Mouse (Mus musculus) right cerebral cortex, postnatal 4 days (tissue): ENCODE data around the gene Shank2.

ENCODE experiments used
- DNase-seq: peaks from one replicate; pipeline ENCODE4 v3.0.0-alpha.2; 2022

Gene Shank2

DNA sequence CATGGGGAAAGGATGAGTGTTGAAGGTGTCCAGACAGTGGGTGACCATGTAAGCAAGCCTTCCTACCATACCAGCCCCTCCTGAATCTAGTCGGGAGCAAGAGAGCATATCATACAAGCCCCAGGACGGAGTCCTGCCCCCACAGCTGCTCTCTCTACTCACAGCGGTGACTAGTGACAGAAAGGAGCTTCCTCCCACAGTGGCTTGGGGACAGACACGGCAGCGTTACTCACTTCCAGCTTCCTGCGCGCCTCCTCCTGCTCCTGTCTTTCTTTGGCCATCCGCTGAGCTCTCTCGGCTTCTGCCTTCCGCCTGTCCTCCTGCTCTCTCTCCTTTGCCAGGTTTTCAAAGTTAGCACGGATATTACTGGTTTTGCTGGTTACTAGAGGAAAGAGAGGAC, 439.7 kb downstream of the Shank2 start:
- DNase-seq, result no peak

- DNase-seq, result no peak
Measured at GRCm38 (mm10) chr7:144441976-144442375, 440.2 kb downstream of the Shank2 start.

GRCm38 (mm10) chr7:144444788-144445187, 443.1 kb downstream of the Shank2 start:
- DNase-seq, result no peak

GRCm38 (mm10) chr7:144447146-144447545, 445.4 kb downstream of the Shank2 start:
- DNase-seq, result no peak

GRCm38 (mm10) chr7:144448186-144448585, 446.5 kb downstream of the Shank2 start:
- no peak for DNase-seq

DNA sequence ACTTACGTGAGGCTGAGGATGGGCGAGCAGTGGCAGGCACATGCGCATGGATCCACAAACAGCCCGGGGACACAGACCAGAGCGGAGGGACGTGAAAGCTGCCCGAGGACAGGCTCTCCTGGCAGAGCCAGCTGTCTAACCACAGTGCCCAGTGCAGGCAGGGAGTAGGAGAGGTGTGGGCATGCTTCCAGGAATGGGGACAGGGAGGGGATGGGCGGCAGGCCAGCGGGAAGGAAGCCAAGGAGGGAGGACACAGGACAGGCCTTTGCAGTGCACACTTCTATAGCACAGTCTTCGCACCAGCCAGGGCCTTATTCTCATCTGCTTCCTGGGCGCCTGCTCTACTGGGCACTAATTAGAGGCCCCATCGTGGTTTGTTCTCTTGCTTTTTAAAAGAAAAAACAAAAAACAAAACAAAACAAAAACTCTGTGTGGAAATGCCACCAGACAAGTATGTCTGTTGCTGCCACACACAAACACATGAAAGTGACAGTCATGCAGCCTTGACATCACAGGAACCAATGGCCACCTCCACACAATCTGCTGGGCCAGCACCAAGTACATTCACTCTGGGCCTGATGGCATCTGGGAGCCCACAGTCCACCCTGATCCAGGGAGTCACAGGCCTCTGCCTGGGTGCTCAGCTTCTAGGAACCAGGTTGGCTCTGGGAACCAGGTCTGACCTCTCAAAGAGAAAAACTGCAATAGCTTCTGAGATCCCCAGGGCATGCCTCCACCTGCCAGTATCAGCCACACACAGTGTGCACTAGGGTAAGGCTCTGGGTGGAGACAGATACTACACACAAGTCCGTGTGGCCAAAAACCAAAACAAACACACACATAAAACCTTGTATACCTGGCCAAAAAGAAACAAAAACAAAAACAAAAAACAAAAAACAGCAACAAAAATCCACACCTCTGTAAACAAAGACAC, 448.2 kb downstream of the Shank2 start:
- DNase-seq, result peak; percentile 89

DNA sequence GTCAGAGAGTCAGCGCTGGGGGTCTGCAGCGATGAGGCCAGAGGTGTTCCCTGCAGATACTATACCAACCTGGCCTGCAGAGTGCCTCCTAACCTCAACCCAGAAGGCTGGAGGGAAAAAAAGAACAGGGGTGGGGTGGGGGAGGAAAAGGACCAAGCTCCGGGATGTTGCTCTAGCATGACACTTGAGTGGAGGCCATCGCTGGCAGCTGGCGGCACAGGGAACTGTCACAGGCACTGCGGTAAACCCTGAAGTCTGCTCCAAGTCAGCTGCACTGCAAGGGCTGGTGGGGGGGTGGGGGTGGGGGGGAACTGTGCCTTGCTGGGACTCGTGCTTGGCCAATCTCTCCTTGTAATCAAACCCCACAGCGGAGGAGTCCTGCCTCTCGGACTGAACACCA, 448.9 kb downstream of the Shank2 start:
- DNase-seq, result no peak

DNA sequence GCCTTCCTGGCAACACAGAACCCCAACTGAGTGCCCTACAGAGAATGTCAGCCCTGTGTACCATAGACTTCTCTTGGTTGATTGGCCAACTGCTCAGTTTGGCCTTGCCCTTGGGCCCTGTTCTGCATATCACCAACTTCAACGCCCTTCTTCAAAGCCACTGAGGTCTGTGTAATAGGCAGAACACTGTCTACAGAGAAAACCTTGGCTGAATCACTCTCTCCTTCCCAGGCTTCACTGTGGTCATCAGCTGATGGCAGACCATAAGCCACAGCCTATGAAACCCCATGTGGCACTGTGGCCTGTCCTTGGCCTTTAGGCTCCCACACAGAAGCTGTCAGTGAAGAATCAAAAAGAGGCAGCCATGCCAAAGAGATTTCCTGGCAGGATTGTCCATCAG, 457.2 kb downstream of the Shank2 start:
- DNase-seq, result no peak

GRCm38 (mm10) chr7:144461246-144461902, 459.6 kb downstream of the Shank2 start:
- DNase-seq, result no peak

- DNase-seq, result no peak
Measured at GRCm38 (mm10) chr7:144462577-144462976, 460.8 kb downstream of the Shank2 start.

GRCm38 (mm10) chr7:144468741-144469140, 467.0 kb downstream of the Shank2 start:
- no peak for DNase-seq

GRCm38 (mm10) chr7:144469181-144469641, 467.5 kb downstream of the Shank2 start:
- no peak for DNase-seq

GRCm38 (mm10) chr7:144469908-144470544, 468.3 kb downstream of the Shank2 start:
- no peak for DNase-seq

- DNase-seq, result peak; percentile 89
Measured at GRCm38 (mm10) chr7:144470545-144471059, 468.9 kb downstream of the Shank2 start, which contains the start of gene Cttn. Gene Cttn (minus strand): TSS chr7:144471009.

- DNase-seq, result no peak
Measured at GRCm38 (mm10) chr7:144471103-144471502, 469.4 kb downstream of the Shank2 start.

DNA sequence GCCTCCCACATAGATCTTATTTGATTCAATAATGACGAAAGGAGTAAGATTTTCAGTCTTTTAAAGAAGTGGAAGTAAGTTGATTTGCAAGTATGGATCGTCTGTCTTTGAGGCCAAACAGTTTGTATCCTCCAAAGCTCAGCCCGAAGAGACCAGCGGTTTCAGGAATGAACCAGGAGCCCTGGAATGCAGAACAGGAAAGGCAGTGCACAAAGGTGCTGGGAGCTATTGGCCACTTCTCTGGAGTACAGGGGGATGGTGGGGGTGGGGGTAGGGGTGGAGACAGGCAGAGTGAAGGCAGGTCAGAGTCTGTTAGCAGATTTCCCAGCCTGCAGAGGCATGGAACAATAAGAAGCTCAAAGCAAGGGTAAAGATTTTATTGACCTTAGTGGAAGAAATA, 471.8 kb downstream of the Shank2 start:
- no peak for DNase-seq
